Mouse (Mus musculus) thymus, adult 2 months (tissue): ENCODE results near the gene Cdk14.

Experiments
- CTCF ChIP-seq: fragments of 200-500 bp; IDR thresholded peaks from 2 replicates; pipeline ENCODE4 v1.5.1; 2012; ENCODE audit warnings: mild to moderate bottlenecking, control low read depth, low read length, moderate library complexity, borderline replicate concordance; ENCODE audit not compliant: control insufficient read depth, poor library complexity, insufficient read depth; ENCODE audit errors: extremely low read depth
- POLR2A ChIP-seq: fragments of 200-500 bp; IDR thresholded peaks from 2 replicates; pipeline ENCODE4 v1.6.1; 2012; ENCODE audit warnings: mild to moderate bottlenecking, low read length, control low read depth, moderate library complexity; ENCODE audit not compliant: control insufficient read depth, poor library complexity, insufficient read depth; ENCODE audit errors: extremely low read depth

- TF ChIP-seq CTCF (no peak), POLR2A (no peak)
Measured at GRCm38 (mm10) chr5:5018242-5018641, 401.9 kb downstream of the Cdk14 start.
